Mouse (Mus musculus) right cerebral cortex, postnatal 25 days (tissue): ENCODE measurements around the gene Vmn1r122.
"Not testable (repeated sequence)": the region's sequence is repeated elsewhere in the genome, so short reads cannot be mapped to it uniquely, and the experiment has no call there.

Source experiments
- DNase-seq: peaks from one replicate; pipeline ENCODE4 v3.0.0; 2022

Vmn1r122 gene

GRCm38 (mm10) chr7:21134028-21134427, at the start of gene Vmn1r122:
Vmn1r122 (minus strand) TSS chr7:21134128.
- DNase-seq = not testable (repeated sequence)

GRCm38 (mm10) chr7:21161885-21162284, 28.0 kb upstream of the Vmn1r122 start, which contains the start of gene Vmn1r123:
Vmn1r123 (plus strand) TSS chr7:21162185.
- DNase-seq = not testable (repeated sequence)

- DNase-seq = not testable (repeated sequence)
These were observed 35.5 kb downstream of the Vmn1r122 start, which contains the start of gene Vmn1r121 for GRCm38 (mm10) chr7:21098413-21098812. Vmn1r121 (minus strand) TSS chr7:21098513.
